Mouse (Mus musculus): ENCODE data around the gene Nudt3. TPM values are rescaled to one million over a fixed set of nuclear protein-coding genes. Genes with fewer than 3 reads are reported as not detected.

Gene Nudt3
- total and polyA plus RNA-seq, 3 experiments: 54.4 to 69.2 (median 58.3) TPM

GRCm38 (mm10) chr17:27555512-27556172 lies 67.7 kb downstream of the Nudt3 start:
- in situ Hi-C loops (cut with MboI; ENCODE audit: low pct_ligation_motif_present, low pct_unique_long_range_greater_than_20kb, low sequenced_read_pairs): no loop called here
- peaks cover 18% of the 10 kb centered on the region for H3K27me3 ChIP-seq (replicated peaks)

GRCm38 (mm10) chr17:27555075-27555511 lies 68.2 kb downstream of the Nudt3 start:
- Histone ChIP-seq H3K27me3 (replicated peaks) (peaks cover 18% of the 10 kb centered on the region), H3K9ac (ENCODE audit: insufficient read depth, low read depth) (no peak overlapping the region), H3K36me3 (replicated peaks in 1 of 2; ENCODE audit: control insufficient read depth in 1 of 2, insufficient read depth in 1 of 2, low read length in 1 of 2) (peaks cover 0 to 2% of the 10 kb centered on the region in 2 experiments), H3K27ac (ENCODE audit: insufficient read depth, low read depth) (no peak overlapping the region), H3K4me3 (replicated peaks in 1 of 3; ENCODE audit: low read depth in 2 of 3, low read length in 2 of 3, poor library complexity in 1 of 3) (no peak overlapping the region), H3K79me2 (replicated peaks; ENCODE audit: control insufficient read depth, extremely low read depth, insufficient read depth, poor library complexity, severe bottlenecking) (peaks cover 32% of the 10 kb centered on the region), H3K4me2 (ENCODE audit: insufficient read depth, low read depth, poor library complexity, severe bottlenecking) (no peak overlapping the region), H3K9me3 (replicated peaks; ENCODE audit: low read length) (peaks cover 8% of the 10 kb centered on the region), H3K4me1 (ENCODE audit: control insufficient read depth in 1 of 2, insufficient read depth in 2 of 2) (peaks cover 8 to 31% of the 10 kb centered on the region in 2 experiments)
- dilution Hi-C loops (cut with MboI; ENCODE audit: extremely low pct_ligation_motif_present, extremely low pct_unique_long_range_greater_than_20kb, low sequenced_read_pairs): no loop called here
- TF ChIP-seq KAT2A (IDR thresholded peaks at IDR 0.05; ENCODE audit: insufficient replicate concordance, low read length): no peak
- no peak for TF ChIP-seq SMC3 (IDR thresholded peaks at IDR 0.05; ENCODE audit: low read depth, low read length)
- TF ChIP-seq MAZ (IDR thresholded peaks at IDR 0.05; ENCODE audit: low read depth, low read length): no peak
- TF ChIP-seq PAX5 (IDR thresholded peaks at IDR 0.05; ENCODE audit: low read length): no peak
- TF ChIP-seq GABPA (IDR thresholded peaks at IDR 0.05; ENCODE audit: insufficient replicate concordance, low read depth, low read length): no peak
- TF ChIP-seq USF1 (IDR thresholded peaks at IDR 0.05; ENCODE audit: low read depth, low read length): no peak
- no peak for TF ChIP-seq IRF4 (IDR thresholded peaks at IDR 0.05; ENCODE audit: low read depth, low read length)
- no peak for TF ChIP-seq EP300 (IDR thresholded peaks at IDR 0.05; ENCODE audit: low read length)
- no peak for TF ChIP-seq ZKSCAN1 (IDR thresholded peaks at IDR 0.05; ENCODE audit: borderline replicate concordance, low read depth, low read length)
- no peak for TF ChIP-seq TBP (conservative IDR thresholded peaks at IDR 0.05; ENCODE audit: low read depth, low read length)
- TF ChIP-seq ETS1 (conservative IDR thresholded peaks at IDR 0.05; ENCODE audit: low read depth, low read length): no peak
- no peak for TF ChIP-seq TCF12 (IDR thresholded peaks at IDR 0.05; ENCODE audit: low read depth, low read length)
- TF ChIP-seq MAX (IDR thresholded peaks at IDR 0.05; ENCODE audit: low read length): no peak
- no peak for TF ChIP-seq MEF2A (IDR thresholded peaks at IDR 0.05; ENCODE audit: borderline replicate concordance, low read depth, low read length)
- no peak for TF ChIP-seq JUND (conservative IDR thresholded peaks at IDR 0.05; ENCODE audit: low read depth, low read length)
- no peak for TF ChIP-seq SIN3A (IDR thresholded peaks at IDR 0.05; ENCODE audit: low read length)
- in situ Hi-C loops (cut with MboI; ENCODE audit: low pct_ligation_motif_present, low pct_unique_long_range_greater_than_20kb, low sequenced_read_pairs): no loop called here
- no peak for DNase-seq (ENCODE audit: extremely low read depth)

More at GRCm38 (mm10) chr17:27555512-27556172, 67.7 kb downstream of the Nudt3 start:
- dilution Hi-C loops (cut with MboI; ENCODE audit: extremely low pct_ligation_motif_present, extremely low pct_unique_long_range_greater_than_20kb, low sequenced_read_pairs): no loop called here
- Histone ChIP-seq H3K4me3 (replicated peaks in 1 of 3; ENCODE audit: low read depth in 2 of 3, low read length in 2 of 3, poor library complexity in 1 of 3) (peak overlapping the region in 1 of 3 experiments; percentile 78), H3K9me3 (replicated peaks; ENCODE audit: low read length) (peaks cover 8% of the 10 kb centered on the region), H3K4me1 (ENCODE audit: control insufficient read depth in 1 of 2, insufficient read depth in 2 of 2) (peaks cover 10 to 34% of the 10 kb centered on the region in 2 experiments), H3K4me2 (ENCODE audit: insufficient read depth, low read depth, poor library complexity, severe bottlenecking) (peak overlapping the region; percentile 76; the same call in 1 of the 2 replicates), H3K27ac (ENCODE audit: insufficient read depth, low read depth) (peak overlapping the region; percentile 94), H3K9ac (ENCODE audit: insufficient read depth, low read depth) (peak overlapping the region; percentile 48; the same call in 1 of the 2 replicates), H3K79me2 (replicated peaks; ENCODE audit: control insufficient read depth, extremely low read depth, insufficient read depth, poor library complexity, severe bottlenecking) (peaks cover 37% of the 10 kb centered on the region), H3K36me3 (replicated peaks in 1 of 2; ENCODE audit: control insufficient read depth in 1 of 2, insufficient read depth in 1 of 2, low read length in 1 of 2) (peaks cover 0 to 6% of the 10 kb centered on the region in 2 experiments)
- DNase-seq (ENCODE audit: extremely low read depth): peak; percentile 80
- TF ChIP-seq UBTF (IDR thresholded peaks at IDR 0.05; ENCODE audit: low read depth, low read length): no peak
- TF ChIP-seq KAT2A (IDR thresholded peaks at IDR 0.05; ENCODE audit: insufficient replicate concordance, low read length): no peak
- no peak for TF ChIP-seq JUN (IDR thresholded peaks at IDR 0.05; ENCODE audit: insufficient read depth, low read depth, low read length)
- TF ChIP-seq GABPA (IDR thresholded peaks at IDR 0.05; ENCODE audit: insufficient replicate concordance, low read depth, low read length): no peak
- no peak for TF ChIP-seq POLR2A (IDR thresholded peaks at IDR 0.05; ENCODE audit: low read depth, low read length)
- TF ChIP-seq HCFC1 (IDR thresholded peaks at IDR 0.05; ENCODE audit: low read depth, low read length): no peak; the same call in 1 of the 2 replicates
- no peak for TF ChIP-seq PAX5 (IDR thresholded peaks at IDR 0.05; ENCODE audit: low read length)
- no peak for TF ChIP-seq ZC3H11A (IDR thresholded peaks at IDR 0.05; ENCODE audit: low read depth, low read length)
- peak; percentile 42 for TF ChIP-seq TCF12 (IDR thresholded peaks at IDR 0.05; ENCODE audit: low read depth, low read length)
- TF ChIP-seq USF2 (conservative IDR thresholded peaks at IDR 0.05; ENCODE audit: low read depth, low read length): no peak
- TF ChIP-seq NRF1 (IDR thresholded peaks at IDR 0.05; ENCODE audit: low read depth, low read length): no peak
- 0 out of 2 replicates have a peak, but pooled peaks have one; percentile 20 for TF ChIP-seq RCOR1 (conservative IDR thresholded peaks at IDR 0.05; ENCODE audit: low read depth, low read length)
- no peak for TF ChIP-seq MAZ (IDR thresholded peaks at IDR 0.05; ENCODE audit: low read depth, low read length)
- TF ChIP-seq TBP (conservative IDR thresholded peaks at IDR 0.05; ENCODE audit: low read depth, low read length): no peak
- TF ChIP-seq ZKSCAN1 (IDR thresholded peaks at IDR 0.05; ENCODE audit: borderline replicate concordance, low read depth, low read length): no peak
- no peak for TF ChIP-seq ELF1 (IDR thresholded peaks at IDR 0.05; ENCODE audit: low read depth, low read length)
- TF ChIP-seq RAD21 (IDR thresholded peaks at IDR 0.05; ENCODE audit: low read depth, low read length): no peak
- TF ChIP-seq NELFE (IDR thresholded peaks at IDR 0.05; ENCODE audit: low read depth, low read length): no peak
- no peak for TF ChIP-seq SMC3 (IDR thresholded peaks at IDR 0.05; ENCODE audit: low read depth, low read length)
- no peak for TF ChIP-seq ZMIZ1 (IDR thresholded peaks at IDR 0.05; ENCODE audit: low read depth, low read length)
- no peak for TF ChIP-seq MAFK (IDR thresholded peaks at IDR 0.05; ENCODE audit: insufficient replicate concordance, low read length)
- peak; percentile 84 for TF ChIP-seq MAX (IDR thresholded peaks at IDR 0.05; ENCODE audit: low read length)
- TF ChIP-seq MXI1 (IDR thresholded peaks at IDR 0.05; ENCODE audit: low read depth, low read length): peak; percentile 73; the same call in 1 of the 2 replicates
- TF ChIP-seq MYC (IDR thresholded peaks at IDR 0.05; ENCODE audit: low read depth, low read length): 0 out of 2 replicates have a peak, but pooled peaks have one; percentile 58
- no peak for TF ChIP-seq ZNF384 (IDR thresholded peaks at IDR 0.05; ENCODE audit: low read depth, low read length)
- peak; percentile 56 for TF ChIP-seq MEF2A (IDR thresholded peaks at IDR 0.05; ENCODE audit: borderline replicate concordance, low read depth, low read length)
- TF ChIP-seq CTCF (conservative IDR thresholded peaks at IDR 0.05 in 1 of 2, IDR thresholded peaks at IDR 0.05 in 1 of 2; ENCODE audit: low read depth in 2 of 2, low read length in 2 of 2): no peak
- no peak; the same call in 1 of the 2 replicates for TF ChIP-seq BHLHE40 (IDR thresholded peaks at IDR 0.05; ENCODE audit: low read depth, low read length)
- TF ChIP-seq EP300 (IDR thresholded peaks at IDR 0.05; ENCODE audit: low read length): peak; percentile 38; the same call in 1 of the 2 replicates
- TF ChIP-seq SIN3A (IDR thresholded peaks at IDR 0.05; ENCODE audit: low read length): no peak
- TF ChIP-seq E2F4 (IDR thresholded peaks at IDR 0.05; ENCODE audit: insufficient replicate concordance, low read depth, low read length): no peak
- peak; percentile 34; the same call in 1 of the 2 replicates for TF ChIP-seq ETS1 (conservative IDR thresholded peaks at IDR 0.05; ENCODE audit: low read depth, low read length)
- TF ChIP-seq IRF4 (IDR thresholded peaks at IDR 0.05; ENCODE audit: low read depth, low read length): no peak; the same call in 1 of the 2 replicates
